Mouse (Mus musculus) kidney, postnatal 10 days (tissue): ENCODE results near the gene Flcn.

Experiments
- DNase-seq: peaks from one replicate; pipeline ENCODE4 v3.0.0; 2021; ENCODE audit warnings: mixed read lengths

Flcn gene

DNA sequence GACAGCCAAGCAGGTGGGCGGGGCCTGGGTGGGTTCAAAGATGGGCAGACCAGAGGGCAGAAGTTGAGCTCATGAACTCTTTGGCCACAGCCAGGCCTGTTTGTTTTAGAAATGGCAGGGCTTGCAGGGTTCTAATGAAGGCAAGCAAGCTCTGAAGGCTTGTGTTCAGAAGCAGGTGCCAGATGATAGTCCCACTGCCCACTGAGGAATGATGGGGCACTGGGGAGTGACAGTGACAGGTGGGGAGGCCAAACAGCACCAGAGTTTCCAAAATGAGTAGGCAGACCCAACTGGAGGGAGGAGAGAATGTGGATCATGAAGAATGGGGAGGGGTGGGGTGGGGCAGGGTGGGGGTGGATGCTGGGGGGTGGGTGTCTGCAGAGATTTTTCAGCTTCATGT lies 4.6 kb downstream of the Flcn start:
- DNase-seq, result no peak

DNA sequence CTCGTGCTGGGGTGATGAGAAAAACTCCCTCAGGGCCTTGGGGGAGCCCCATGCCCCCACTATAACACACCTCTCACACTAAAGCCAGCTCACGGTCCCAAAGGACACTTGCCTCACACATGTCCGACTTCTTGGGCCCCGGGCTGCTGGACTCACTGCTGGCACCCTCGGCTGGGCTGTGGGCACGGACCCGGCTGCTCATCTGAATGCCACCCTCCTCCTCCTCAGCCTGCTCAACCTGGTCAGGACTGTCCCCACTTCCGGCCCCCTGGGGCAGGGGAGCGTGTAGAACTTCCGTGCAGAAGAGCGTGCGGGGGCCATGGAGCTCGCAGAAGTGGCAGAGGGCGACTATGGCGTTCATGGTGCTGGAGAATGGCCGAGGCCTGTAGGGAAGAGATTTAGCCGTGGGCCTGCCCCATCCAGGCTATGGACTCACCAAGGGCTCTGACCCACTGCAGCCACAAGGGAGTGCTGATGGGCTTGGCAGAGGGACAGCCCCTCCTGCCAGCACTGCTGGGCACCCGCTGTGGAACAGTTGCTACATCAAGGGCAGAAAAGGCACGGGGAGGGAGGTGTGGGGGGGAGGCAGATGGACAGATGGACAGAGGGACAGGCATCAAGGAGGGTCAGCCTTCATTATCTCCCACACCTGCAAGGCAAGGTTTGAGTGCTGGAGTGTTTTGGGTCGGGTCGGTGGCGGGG lies 5.3 kb downstream of the Flcn start:
- no peak for DNase-seq

DNA sequence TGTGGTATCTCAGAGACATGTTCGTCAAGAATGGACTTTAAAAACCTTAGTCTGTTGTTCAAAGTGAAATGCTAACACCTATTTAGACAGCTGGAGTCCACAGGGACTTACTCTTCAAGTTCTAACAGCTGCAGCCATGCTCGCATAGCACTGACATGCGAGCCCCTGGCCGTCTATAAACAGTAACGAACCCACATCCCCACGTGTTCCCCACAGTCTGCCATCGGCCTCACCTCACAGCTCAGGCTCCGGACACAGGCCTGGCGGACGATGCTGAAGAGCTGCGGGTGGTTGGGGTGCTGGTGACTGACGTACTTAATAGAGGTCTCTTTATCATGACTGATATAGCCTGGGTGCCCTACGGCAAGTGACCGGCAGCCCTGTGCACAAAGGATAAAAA lies 6.3 kb downstream of the Flcn start:
- DNase-seq, result no peak

- DNase-seq, result no peak
Measured at GRCm38 (mm10) chr11:59801881-59802280, 7.9 kb downstream of the Flcn start.

GRCm38 (mm10) chr11:59800412-59800811 lies 9.4 kb downstream of the Flcn start:
- no peak for DNase-seq

- DNase-seq, result no peak
Measured at GRCm38 (mm10) chr11:59793390-59793789, 16.4 kb downstream of the Flcn start.

DNA sequence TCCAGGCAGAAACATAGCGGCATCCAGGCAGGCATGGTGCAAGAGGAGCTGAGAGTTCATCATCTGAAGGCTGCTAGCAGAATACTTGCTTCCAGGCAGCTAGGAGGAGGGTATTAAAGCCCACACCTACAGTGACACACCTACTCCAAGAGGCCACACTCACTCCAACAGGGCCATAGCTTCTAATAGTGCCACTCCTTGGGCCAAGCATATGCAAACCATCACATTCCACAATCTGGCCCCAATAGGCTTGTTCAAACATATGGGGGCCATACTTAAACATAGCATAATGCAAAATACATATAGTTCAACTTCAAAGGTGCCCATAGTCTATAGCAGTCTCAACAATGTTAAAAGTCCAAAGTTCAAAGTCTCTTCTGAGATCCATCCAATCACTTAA lies 20.5 kb downstream of the Flcn start:
- no peak for DNase-seq

GRCm38 (mm10) chr11:59787199-59787781 lies 22.5 kb downstream of the Flcn start, which contains the start of gene Pld6:
TSS of gene Pld6 (minus strand) at chr11:59787645.
- peak; percentile 78 for DNase-seq

GRCm38 (mm10) chr11:59786444-59787198 lies 23.2 kb downstream of the Flcn start:
- no peak for DNase-seq

DNA sequence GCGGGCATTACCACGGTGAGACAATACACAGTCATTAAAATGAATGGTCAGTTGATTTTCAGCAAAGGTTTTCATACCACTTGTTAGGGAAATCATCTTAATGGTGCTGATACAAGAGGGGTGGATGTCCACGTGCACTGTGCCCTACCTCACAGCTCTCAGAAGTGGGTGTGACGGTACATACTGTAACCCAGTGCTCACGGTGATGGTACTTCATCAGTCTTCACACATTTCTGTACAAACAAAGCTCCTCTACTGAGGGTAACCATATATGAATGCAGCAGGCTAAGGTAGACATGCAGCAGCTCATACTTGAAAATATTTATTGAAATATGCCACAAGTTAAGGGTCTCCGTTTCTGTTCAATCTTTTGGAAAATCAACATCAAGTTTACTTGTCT lies 26.2 kb downstream of the Flcn start:
- DNase-seq, result no peak

DNA sequence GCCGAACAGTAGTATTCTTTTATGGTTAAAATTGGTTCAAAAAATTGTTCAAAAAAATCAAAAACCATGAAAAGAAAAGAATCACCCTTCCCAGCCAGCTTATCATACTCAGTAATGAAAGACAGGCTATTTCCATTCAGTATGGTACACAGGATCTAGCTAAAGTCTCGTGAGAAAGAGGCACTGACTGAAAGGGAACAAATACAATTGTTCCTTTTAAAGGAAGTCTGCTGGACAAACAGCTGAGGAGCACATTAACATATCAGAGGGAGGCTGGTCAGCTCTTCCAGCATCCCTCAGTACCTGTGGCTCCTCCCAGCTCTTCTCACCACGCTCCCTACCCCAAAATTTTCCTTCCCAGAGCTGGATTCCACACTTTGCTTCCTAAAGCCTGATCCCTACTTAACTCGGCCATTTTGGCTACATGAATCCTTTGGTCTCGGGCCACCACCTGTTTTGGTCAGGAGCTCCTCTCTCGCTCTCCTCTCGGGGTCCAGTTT lies 27.7 kb downstream of the Flcn start:
- no peak for DNase-seq

DNA sequence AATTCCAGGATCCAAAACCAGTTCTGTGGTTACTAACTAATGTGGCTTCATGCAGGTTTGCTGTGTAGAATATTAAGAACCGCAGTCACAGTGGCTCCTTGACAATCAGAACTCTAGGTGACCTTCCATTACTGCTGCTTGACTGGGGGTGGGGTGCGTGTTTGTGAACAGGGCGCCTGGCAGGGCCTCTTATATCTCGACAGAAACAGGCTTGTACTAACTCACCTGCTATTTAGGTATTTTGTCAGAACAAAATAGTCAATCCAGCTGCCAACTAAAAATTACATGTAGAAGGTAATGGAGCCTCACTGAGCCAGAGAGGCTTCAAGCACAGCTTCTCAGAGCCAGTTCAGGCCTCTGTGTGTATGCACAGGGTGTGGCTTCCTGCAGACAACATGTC lies 29.6 kb downstream of the Flcn start:
- DNase-seq, result no peak

DNA sequence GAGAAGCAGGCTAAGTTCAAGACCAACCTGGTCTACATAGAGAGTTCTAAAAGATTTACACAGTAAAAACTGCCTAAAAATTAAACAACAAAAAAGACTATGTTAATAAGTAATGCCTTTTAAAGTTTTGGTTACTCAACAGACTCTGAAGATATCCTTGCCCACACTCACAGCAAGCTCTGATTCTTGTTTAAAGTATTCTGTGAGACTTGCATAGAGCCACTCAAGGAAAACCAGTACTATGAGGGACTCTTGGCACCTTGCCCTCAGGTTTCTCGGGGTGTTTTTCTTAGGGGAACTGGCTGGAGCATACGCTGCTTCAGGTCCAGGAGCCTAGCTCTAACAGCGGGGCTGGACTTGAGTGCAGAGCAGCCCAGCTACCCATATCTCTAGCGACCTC lies 30.4 kb downstream of the Flcn start:
- DNase-seq, result peak; percentile 38

DNA sequence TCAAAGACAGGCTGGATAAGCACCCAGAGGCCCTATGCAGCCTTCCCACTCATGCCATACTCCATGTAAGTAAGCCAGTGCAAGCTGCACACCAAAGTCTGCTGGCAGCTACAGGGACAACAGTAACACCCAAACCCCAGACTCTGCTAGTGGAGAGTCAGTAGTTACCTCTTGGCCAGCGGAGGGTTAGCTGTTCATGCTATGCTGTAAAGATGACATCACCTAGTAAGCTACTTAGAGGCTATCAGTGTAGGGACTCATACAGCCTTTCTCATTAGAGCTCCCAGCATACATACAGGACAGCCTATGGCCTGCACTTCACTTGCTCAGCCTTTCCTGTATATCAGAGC lies 31.0 kb downstream of the Flcn start:
- DNase-seq, result no peak

DNA sequence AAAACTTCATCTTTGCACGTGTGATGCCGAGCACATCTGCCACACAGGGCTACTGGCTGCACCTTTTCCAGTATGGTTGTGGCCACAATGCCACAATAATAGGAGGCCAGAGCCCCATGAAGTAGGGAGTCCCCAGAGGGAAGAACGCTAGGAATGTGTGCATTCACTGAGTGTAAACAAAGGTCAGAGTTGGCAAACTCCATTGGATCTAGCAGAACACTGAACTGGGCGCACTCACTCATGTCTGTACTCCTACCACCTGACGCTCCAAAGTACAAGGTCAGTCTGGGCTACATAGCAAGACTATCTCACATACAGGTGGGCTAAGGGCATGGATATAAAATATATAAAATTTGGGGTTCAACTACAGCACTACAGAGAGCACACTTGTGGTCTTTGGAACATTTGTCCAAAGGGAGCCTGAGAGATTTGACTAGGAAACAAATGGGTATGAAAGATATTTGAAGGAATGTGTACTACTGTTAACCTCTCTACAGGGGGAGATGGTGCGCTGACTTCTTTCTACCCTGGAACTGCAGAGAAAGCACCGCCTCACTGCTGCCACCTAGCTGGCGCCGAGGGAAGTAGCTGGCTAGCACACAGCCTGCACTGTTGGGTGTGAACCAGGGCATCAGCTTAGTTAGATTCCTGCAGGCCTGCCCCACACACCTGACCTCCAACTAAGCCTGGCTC lies 31.5 kb downstream of the Flcn start:
- peak; percentile 87 for DNase-seq

DNA sequence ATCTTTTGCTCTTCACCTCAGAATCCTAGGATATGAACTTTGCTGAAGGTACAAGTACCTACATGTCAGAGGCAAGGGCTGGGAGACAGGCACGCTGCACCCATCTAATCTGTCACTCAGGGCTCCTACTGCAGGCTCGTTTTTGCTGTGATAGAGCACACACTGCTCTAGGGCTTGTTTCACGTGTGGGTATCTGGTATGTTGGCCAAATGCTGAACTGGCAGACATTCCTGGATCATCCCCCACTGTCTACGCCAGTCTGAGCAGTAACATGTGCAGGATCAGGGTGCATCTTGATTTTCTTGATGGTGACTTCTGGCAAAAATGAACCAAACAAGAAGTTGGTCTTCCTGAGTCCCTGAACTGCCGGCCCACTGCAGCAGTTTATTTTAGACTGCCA lies 32.6 kb downstream of the Flcn start:
- DNase-seq, result no peak

GRCm38 (mm10) chr11:59775435-59776148 lies 34.2 kb downstream of the Flcn start:
- no peak for DNase-seq

GRCm38 (mm10) chr11:59774522-59774921 lies 35.3 kb downstream of the Flcn start:
- no peak for DNase-seq

- no peak for DNase-seq
Measured at GRCm38 (mm10) chr11:59772902-59773301, 36.9 kb downstream of the Flcn start.

DNA sequence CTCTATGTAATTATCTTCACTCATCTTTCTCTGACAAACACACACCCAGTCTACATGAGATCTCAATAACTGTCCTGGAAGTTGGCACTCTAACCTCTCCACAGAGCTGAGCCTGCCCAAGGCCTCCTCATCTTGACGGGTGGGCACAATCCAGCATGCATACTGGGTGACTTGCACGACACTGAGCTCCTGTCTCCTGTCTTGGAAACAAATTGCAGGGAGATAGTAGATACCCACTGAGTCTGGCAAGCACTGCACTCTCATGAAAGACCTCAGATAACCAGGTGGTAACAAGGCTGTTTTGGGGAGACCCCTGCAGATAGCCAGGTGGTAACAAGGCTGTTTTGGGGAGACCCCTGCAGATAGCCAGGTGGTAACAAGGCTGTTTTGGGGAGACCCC lies 37.5 kb downstream of the Flcn start:
- no peak for DNase-seq

GRCm38 (mm10) chr11:59770753-59771152 lies 39.1 kb downstream of the Flcn start:
- DNase-seq, result no peak

GRCm38 (mm10) chr11:59769738-59770137 lies 40.1 kb downstream of the Flcn start:
- DNase-seq, result no peak

DNA sequence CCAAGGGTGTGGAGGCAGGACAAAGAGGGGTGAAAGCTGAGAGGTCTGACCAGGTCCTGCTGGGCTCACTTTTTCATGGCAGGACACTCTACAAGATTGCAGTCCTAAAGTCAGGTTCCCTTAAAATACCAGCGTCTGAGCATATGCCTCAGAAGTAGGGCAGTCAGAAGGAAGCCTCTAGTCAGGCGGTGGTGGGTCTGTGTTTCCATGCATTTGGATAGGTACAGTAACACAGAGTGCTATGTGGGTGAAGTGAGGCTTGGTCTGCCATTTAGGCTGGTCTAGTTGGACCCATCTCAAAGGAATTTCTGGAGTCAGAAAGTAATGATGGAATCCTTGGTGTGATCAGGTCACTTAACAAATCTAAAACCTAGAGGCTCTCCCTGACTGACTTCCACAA lies 40.5 kb downstream of the Flcn start:
- no peak for DNase-seq
